Mouse (Mus musculus) T-helper 2 cell (primary cell): ENCODE results near the gene Nat8f5.
"Not testable (repeated sequence)": the region's sequence is repeated elsewhere in the genome, so short reads cannot be mapped to it uniquely, and the experiment has no call there.

Source experiments
- in situ Hi-C: fragments of 300-600 bp; cut with MboI, MseI; formaldehyde crosslinking; loops from one replicate; pipeline ENCODE4 v1.15.1; 2025; ENCODE audit warnings: high pct_unique_total_duplicates

The Nat8f5 gene

DNA sequence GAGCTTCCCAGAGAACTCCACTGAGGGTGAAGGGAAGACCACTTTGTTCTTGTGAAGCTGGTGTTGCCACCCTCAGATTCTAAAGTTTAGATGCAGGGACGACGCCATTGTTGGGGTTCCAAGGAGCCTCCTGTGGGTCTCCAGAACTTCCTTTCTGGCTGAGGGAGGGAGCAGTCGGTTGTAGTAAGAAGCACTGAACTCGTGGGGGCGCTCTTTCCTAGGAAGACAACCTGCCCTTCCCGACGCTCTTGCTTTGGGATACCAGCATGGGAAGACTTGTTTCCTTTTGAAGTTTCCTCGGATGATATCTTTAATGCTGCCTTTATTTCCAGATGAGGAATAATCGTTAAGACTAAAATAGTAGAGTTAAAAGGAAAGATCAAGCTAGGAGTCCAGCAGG, 16.1 kb upstream of the Nat8f5 start:
- in situ Hi-C loops = loop anchor here (10.0 kb wide), 1 partner anchor 178 kb away; the partner anchor contains the start of gene Figla

DNA sequence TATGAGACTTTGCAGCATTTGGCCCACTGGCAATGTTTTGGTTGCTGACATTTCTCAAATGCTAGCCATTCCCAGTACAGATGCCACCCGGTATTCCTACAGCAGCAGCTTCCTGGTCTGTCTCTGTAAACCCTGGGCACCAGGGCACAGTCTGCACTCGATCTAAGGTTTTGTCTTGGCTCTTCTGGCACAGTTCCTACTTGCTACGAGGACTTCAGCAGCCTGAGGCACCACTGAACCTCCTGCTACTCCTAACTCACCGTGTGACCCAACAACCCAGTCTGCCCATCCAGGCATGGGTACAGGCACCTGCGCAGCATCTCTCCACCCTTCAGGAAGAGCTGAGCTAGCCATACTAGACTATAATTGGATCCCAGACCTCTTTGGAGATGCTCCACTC, 15.3 kb upstream of the Nat8f5 start:
- in situ Hi-C loops = loop anchor here (10.0 kb wide), 1 partner anchor 179 kb away; the partner anchor contains the start of gene Figla

DNA sequence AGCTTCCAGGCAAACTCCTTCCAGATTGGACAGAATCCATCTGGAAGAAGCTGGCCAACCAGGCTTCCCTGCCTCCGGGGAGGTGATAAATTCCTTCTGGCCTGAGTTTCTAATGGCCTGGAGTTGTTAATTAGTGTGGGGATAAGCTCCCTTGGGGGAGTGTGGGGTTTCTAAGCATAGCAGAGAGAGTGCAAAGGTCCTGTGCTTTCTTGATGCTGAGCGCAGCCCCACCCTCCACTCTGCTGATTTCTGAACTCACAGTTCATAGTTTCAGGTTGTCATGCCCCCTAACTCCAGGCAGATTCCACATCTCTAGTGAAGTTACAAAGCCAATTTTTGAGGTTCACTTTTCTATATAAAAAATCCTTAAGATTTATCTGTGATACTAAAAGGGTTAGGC, 14.3 kb upstream of the Nat8f5 start:
- in situ Hi-C loops = loop anchor here (10.0 kb wide), 1 partner anchor 180 kb away; the partner anchor contains the start of gene Figla

DNA sequence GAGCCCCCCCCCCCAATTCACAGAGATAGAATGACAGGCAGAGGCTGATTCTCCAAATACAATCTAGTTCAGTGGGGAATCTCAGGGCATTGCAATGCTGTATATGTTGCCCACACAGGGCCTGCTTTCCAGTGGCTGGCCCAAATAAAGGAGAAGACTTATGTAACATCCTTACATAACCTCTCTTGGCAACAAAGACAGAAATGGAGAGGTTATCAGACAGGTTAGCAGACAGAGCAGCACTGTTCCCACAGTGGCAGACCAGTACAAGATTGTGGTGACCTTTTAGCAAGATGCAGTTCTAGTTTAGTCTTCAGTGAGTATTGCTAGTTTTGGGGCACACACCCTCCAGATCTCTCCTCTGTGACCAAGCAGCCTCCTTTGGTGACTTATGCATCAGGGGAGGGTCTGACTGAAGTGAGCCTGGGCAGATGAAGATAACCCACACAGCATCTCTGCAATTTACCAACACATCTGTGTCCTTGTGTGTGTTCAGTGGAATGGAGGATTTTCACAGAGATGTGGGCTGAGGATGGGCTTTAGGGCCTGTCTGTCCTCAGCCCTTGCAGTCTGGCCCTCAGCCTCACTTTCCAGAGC, 13.8 kb upstream of the Nat8f5 start:
- in situ Hi-C loops = loop anchor here (10.0 kb wide), 1 partner anchor 180 kb away; the partner anchor contains the start of gene Figla

DNA sequence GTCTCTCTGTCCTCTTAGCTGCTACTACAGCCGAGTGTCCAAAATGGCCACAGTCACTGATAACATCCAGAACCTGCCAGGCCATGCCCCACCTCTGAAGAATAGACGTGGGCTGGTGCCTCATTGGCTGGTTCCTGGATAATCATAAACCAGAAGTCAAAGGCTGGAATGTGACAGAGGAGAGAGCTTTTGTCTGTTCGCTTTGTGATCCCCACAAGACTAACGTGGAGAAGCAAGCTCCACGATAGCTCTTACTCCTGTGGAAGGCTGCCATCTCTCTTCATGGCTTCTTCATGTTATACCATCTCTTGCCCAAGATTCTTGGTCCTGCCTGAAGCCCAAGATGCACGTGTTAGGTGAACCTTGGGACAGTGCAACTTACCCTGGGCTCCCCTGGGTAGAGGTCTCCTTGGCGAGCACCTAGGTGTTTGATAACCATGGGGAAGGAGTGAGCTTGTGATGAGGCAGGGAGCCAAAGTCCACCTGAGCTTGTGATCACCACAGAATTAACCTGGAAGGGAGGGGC, 11.1 kb upstream of the Nat8f5 start, which contains the start of gene Nat8:
Gene Nat8, minus strand, starts transcription at position 287 of the 526 bp plus-strand sequence.
- in situ Hi-C loops = loop anchor here (10.0 kb wide), 1 partner anchor 183 kb away; the partner anchor contains the start of gene Figla

DNA sequence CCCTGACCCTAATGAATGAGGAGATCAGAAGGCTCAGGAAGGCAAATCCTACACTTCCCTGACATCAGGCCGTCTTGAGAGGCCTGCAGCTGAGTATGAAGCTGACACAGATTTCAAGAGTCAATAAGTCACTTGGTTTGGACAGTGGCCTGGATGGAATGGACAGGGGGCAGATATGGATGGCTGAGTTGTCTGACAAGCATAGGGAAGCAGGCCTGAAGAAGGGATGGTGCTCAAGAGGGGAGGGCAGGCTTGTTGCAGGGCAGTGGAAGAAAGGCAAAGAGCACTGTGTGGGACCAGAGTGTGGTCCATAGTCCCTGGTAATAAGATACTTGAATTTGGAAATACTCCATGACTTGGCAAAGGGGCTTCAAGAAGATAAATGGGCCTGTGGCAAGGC, 8.7 kb upstream of the Nat8f5 start:
- in situ Hi-C loops = no loop called here

DNA sequence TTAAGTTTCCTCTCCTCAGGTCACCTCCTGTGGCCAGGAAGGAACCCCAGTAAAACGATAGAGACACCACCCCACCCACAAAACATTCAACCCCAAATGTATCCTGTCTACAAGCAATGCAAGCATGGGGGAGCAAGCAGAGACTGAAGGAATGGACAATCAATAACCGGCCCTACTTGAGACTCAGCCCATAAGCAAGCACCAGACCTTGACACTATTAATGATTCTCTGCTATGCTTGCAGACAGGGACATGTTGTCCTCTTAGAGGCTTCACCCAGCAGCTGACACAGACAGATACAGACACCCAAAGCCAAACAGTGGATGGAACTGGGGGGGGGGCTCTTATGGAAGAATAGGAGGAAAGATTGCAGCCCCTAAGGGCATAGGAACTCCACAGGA, 5.1 kb upstream of the Nat8f5 start:
- in situ Hi-C loops = no loop called here

DNA sequence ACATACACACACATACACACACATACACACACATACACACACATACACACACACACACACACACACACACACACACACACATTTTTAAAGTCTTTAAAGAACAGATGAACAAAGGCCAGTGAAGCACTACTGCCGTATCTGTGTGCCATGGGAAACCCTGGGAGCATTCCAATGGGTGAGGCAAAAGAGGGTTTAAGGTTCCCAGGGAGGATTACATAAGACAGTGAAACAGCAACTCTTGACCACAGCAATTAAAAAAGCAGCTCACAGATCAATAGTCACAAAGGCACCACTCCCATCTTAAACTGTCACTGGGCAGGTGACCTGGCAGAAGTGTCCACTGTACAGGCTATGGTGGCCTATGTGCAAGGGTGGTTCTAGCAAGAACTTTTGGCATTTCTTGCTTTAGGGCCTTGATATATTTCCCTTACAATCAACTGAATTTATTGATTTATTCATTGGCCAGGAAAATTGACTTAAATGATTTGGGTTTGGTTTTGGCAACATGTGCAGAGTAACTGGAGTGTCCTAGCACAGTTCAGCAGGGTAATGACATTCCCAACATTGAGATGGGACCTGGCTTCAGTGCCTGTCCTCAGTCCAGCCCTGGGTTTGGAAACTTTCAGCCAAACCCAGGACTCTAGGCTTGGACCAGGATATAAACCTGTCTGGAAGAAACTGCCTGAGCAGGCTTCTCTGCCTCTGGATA, 2.8 kb upstream of the Nat8f5 start:
- in situ Hi-C loops = no loop called here

DNA sequence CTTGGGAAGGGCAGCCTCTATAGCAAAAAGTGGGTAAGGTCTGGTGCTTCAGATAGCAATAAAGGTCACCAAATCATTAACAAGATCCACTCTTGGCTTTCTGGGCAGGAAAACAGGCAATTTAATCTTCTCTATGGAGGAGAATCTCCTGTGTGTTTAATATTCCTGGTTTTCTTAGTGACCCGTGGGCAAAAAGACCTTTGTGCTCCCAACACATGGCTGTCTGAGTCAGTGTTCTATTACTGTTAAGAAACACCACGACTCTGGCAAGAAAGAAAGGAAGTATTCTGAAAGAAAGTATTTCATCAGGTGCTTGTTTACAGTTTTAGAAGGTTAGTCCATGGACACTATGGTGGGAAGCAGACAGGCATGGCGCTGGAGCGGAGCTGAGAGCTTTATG, 1.5 kb upstream of the Nat8f5 start:
- in situ Hi-C loops = no loop called here

DNA sequence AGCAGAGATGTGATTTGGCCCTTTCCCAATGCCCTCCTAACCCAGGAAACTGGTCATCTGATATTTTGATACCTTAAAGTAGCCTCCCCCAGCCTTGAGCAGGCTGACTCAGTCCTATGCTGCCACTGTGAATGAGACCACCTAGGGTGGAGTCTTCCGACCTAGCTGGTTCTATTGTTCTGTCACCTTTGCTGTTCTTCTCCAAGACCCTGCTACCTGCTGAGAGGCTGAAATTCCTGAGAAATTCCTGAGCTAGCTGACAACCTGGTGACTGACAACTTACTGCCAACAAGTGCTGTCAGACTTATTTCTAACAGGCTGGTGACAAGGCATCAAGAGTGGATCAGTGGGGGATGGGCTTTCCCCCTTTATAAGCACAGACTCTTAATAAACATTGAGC, 2.4 kb downstream of the Nat8f5 start:
- in situ Hi-C loops = no loop called here

DNA sequence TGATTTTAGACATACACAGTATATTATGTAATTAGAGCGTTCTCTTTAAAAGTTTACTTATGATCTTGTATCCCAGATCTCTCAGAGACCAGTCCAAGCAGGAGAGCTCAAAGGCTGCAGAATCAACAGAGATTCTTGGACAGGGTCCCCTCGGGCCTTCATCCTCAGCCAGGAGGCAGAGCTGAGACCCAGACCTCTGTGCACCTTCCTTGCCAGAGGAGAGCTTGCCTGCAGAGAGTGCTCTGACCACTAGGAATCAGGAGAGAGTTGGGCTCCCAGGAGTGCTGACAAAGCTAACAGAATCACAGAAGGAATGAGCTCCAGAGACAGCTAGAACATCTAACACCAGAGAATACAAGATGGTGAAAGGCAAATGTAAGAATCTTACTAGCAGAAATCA, 7.4 kb downstream of the Nat8f5 start:
- in situ Hi-C loops = no loop called here

DNA sequence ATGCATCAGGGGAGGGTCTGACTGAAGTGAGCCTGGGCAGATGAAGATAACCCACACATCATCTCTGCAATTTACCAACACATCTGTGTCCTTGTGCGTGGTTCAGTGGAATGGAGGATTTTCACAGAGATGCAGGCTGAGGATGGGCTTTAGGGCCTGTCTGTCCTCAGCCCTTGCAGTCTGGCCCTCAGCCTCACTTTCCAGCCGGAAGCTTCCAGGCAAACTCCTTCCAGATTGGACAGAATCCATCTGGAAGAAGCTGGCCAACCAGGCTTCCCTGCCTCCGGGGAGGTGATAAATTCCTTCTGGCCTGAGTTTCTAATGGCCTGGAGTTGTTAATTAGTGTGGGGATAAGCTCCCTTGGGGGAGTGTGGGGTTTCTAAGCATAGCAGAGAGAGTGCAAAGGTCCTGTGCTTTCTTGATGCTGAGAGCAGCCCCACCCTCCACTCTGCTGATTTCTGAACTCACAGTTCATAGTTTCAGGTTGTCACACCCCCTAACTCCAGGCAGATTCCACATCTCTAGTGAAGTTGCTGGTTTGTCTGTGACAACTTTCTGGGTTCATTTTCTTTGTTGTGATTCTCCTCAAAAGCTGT, 9.7 kb downstream of the Nat8f5 start:
- in situ Hi-C loops = not testable (repeated sequence)

DNA sequence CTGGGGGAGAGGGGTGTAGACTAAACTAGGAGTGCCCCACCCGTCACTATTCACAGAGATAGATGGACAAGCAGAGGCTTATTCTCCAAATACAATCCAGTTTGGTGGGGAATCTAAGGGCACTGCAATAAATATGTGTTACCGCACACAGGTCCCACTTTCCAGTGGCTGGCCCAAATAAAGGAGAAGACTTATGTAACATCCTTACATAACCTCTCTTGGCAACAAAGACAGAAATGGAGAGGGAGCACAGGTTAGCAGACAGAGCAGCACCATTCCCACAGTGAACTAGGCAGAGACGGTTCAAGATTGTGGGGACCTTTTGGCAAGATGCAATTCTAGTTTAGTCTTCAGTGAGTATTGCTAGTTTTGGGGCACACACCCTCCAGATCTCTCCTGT, 10.3 kb downstream of the Nat8f5 start:
- in situ Hi-C loops = not testable (repeated sequence)

DNA sequence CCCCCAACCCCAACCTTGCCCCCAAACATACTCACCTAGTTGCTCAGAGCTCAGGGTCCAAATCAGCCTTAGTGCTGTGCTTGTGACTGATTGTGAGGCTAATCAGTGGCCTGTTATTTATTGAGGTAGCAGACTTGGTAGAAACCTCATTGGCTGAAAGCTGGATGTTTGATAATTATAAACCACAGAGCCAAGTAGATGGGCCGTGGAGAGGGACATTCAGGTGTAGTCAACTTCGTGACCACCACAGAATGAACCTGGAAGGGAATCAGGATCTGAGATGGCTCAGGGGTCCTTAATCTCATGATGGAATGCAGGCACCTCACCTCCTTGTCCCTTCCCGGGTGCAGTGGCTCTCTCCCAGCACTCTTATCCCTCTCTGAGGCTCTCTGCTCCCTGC, 11.0 kb downstream of the Nat8f5 start:
- in situ Hi-C loops = loop anchor here (5.0 kb wide), 1 partner anchor 47 kb away; no protein-coding TSS in a partner anchor

DNA sequence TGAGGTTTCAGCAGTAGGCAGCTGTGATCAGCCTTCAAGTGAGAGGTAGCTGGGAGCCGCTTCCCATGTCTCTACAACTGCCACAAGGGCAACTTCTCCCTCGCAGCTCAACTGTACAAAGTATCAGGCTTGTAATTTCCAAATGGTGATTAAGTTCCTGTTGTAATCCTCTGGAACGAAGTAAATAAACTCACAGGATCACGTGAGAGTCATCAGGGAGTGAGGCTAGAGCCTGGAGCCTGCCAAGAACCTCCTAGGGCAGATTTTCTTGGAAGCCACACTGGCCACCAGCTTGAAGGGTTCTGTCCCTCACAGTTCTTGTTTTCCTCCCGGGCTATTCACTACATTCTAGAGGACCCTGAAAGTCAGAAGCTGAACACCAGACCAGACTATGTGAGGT, 17.6 kb downstream of the Nat8f5 start:
- in situ Hi-C loops = loop anchor here (5.0 kb wide), 1 partner anchor 101 kb away; no protein-coding TSS in a partner anchor
